Mouse (Mus musculus): Measurements from ENCODE around the gene Theg.

Gene Theg

DNA sequence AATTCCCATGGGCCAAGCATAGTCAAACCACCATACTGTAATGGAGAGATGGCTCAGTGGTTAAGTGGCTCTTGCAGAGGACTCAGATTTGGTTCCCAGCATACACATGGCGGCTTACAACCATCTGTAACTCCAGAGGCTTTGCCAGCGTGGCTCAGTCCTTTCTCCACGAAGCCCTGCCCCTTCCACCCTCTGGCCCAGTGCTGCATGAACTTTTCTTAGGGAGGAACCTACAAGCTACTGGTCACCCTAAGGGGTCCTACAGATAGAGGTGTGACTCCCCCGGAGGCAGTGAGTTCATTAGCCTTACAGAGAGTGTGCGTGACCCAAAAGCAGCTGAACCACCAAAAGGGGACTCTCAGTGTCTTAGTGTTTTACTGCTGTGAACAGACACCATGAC is 30.2 kb downstream of the Theg start:
- DNase-seq (ENCODE audit: low spot score in 2 of 2): no peak

GRCm38 (mm10) chr10:79555238-79555724 is 31.9 kb downstream of the Theg start:
- DNase-seq (ENCODE audit: low spot score in 2 of 2): no peak

DNA sequence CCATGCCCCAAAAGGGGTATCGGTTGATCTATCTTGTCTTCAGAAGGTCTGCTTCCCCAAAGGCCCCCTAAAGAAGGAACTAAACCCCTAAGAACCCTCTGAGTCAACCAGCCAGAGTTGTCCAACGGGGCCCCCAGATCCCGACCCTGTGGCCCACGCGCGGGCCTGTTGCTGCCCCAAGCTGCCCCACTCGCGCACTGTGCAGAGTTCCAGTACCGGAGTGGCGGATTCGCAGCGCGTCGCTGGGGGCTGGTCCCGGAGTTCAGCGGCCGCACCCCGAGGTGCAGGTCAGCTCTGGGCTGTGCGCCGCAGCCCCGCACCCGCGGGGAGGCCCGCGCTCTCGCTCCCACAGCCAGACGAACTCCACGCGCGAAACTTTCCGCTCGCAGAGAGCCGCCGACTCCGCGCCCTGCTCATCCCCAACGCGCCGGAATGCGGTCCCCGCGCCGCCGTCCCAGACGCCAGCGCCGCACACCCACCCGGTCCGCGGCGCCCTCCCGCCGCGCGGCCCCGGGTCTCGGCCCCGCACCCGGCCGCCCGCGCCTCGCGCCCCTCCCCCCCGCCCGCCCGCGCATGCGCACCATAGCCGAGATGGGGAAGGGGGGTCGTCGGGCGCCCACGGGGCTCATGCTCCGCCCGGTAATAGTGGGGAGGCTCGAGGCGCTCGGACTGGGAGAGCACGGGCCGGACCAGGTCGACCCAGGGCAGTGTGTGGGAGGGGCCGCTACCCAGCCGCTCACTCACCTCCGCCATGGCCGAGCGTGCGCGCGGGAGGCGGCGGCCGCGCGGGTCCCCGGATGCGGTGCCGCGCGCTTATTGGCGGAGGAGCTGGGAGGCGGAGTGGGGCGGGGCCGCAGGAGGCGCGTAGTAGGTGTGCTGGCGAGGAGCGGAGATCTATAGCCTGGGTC is 32.5 kb downstream of the Theg start, which contains the start of gene Mier2:
TSS of gene Mier2 (minus strand) at position 870 of the 908 bp plus-strand sequence.
- DNase-seq (ENCODE audit: low spot score in 2 of 2): peak; percentile 40 to 79

DNA sequence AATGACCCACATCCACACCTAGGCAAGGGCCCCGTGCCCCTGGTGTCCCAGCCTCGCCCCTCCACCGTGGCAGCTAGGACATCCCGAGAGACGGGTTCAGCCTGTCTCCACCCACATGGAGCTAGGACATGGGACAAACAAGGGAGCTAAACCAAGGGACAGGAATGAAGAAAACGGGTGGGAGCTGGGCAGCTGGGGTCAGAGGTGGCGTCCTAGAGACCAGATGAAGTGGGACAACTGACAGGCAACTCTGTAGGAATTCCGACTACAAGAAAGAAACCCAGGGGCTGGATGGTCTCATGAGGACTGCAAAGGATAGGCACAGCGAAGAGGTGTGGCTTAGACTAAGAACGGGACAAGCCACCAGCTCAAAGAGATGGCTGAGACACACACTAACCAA is 33.4 kb downstream of the Theg start:
- no peak for DNase-seq (ENCODE audit: low spot score in 2 of 2)

- DNase-seq (ENCODE audit: low spot score in 2 of 2): no peak
These were observed 34.0 kb downstream of the Theg start for GRCm38 (mm10) chr10:79553176-79553575.

- no peak for DNase-seq (ENCODE audit: low spot score in 2 of 2)
These were observed 34.6 kb downstream of the Theg start for GRCm38 (mm10) chr10:79552531-79552930.

DNA sequence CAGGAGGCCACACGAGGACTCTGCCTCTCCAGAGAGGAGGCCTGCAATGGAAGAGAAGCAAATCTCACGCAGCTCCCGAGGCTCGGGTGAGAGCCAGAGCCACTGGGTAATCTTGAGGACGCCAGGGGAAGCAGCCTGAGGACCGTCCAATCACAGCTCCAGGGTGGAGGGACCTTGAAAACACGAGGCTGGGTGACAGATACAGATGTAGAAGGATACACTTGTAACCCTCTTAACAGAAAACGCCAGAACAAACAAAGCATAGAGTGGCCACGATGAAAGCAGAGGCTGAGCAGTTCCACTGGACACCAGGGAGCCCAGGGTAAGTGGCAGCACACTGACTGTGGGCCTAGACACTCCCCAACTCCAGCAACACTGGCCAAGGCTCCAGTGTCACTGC is 36.8 kb downstream of the Theg start:
- no peak for DNase-seq (ENCODE audit: low spot score in 2 of 2)

- DNase-seq (ENCODE audit: low spot score in 2 of 2): peak in 1 of 2 experiments; percentile 1
These were observed 38.0 kb downstream of the Theg start for GRCm38 (mm10) chr10:79548971-79549723.

DNA sequence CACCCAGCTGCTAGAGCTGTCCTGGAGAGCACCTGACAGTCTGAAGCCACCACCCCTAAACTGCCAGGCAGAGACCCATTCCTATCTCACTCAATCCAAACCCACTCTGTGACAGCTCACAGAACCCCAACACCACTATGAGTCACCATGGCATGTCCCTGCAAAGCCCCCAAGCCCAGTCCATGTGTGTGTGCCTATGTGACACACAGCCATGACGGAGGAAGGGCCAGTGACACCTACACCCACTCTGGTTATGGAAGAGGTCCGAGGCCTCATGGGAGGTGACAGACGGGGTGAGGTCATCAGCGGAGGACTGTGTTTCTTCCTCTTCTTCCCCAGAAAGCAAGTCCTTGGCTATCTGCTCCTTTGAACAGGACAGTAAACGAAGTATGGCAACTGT is 38.6 kb downstream of the Theg start:
- DNase-seq (ENCODE audit: low spot score in 2 of 2): no peak

GRCm38 (mm10) chr10:79547148-79547675 is 39.9 kb downstream of the Theg start:
- DNase-seq (ENCODE audit: low spot score in 2 of 2): no peak

DNA sequence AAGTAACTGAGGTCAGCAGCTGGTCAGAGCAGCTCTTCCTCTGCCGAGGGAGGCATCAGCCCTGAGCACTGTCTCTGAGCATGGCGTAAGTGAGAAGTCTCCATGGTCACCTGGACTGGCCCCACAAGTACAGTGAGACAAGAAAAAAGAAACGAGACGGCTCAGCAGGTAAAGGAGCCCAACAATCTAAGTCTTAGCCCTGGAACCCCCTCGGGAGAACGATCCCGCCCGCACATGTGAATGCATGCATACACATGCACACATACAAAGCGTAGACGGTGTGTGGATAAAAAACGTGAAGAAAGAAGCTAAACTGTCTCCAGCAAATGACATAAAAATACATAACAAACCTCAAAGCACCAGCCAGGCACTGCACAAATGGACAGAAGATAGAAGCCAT is 40.6 kb downstream of the Theg start:
- DNase-seq (ENCODE audit: low spot score in 2 of 2): no peak

- DNase-seq (ENCODE audit: low spot score in 2 of 2): no peak
These were observed 41.2 kb downstream of the Theg start for GRCm38 (mm10) chr10:79545891-79546290.

DNA sequence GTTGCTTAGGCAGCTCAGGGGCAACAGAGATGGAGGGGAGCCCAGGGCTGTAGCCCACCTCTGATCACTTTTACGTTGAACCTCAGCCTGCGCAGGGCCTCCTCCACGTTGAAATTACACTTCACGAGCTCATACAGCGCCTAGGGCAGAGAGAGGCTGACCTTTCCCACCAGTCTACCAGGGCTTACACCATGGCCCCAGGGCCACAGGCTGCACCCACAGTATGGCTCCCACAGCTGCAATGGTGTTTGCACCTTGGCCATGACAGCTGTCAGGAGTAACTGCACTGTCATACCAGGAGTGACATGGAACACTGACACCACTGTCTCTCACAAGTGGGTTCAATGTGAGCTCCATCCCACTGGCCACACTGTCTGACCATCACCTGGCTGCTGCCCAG is 42.5 kb downstream of the Theg start:
- no peak for DNase-seq (ENCODE audit: low spot score in 2 of 2)

GRCm38 (mm10) chr10:79543884-79544597 is 43.1 kb downstream of the Theg start:
- DNase-seq (ENCODE audit: low spot score in 2 of 2): no peak

DNA sequence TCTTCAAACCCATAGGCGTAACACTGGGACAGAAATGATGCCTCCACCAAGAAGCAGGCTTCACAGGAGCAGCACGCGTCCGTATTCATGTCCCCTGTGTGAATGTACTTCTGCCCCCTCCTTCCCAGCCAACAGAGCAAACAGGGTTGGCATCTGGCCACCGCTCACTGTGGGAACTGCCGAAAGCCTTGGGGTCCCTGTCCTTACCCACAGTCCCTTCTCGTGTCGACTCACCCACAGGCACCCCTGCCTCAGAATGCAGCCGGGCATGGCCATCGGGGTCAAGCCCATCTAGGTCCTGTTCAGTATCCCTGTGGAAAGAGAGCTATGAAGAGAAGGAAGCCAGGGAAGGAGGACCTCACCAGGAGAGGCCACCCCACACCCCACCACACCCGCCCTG is 45.0 kb downstream of the Theg start:
- no peak for DNase-seq (ENCODE audit: low spot score in 2 of 2)

DNA sequence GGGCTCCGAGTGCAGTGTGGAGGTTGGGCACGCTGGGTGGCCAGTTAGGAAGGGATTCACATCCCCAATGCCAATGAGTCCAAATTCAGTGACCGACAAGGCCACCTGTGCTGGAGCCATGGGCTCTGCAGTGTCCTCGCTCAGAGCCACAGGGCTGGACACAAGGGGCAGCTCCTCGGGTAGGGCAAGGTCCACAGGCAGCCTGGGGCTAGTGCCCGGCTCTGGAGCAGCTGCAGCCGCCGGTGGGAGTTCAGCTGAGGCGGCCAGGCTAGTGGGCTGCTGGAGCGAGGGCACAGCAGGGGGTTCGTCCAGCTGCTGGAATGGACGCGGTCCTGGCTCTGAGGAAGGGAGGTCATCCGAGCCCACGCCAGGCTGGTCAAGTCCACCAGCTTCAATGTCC is 45.6 kb downstream of the Theg start:
- DNase-seq (ENCODE audit: low spot score in 2 of 2): no peak

- DNase-seq (ENCODE audit: low spot score in 2 of 2): no peak
These were observed 46.4 kb downstream of the Theg start for GRCm38 (mm10) chr10:79540746-79541145.

- DNase-seq (ENCODE audit: low spot score in 2 of 2): no peak
These were observed 47.2 kb downstream of the Theg start for GRCm38 (mm10) chr10:79539701-79540495.

DNA sequence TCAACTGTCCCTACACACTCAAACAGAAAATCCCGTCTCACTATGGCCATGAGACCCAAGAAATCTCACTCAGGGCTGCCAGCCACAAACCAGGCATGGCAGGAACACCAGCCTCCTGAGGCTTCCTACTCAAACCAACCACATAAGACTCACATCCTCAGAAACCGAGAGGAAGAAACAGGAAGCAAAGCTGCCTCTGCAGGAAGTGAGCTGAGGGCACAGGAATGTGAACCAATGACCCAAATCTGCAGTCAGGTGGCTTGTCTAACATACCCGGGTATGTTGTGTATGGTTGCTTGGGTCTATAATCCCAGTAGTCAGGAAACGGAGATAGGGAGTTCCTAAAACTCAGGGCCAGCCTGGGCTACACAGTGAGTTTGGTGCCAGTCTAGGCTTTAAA is 48.3 kb downstream of the Theg start:
- no peak for DNase-seq (ENCODE audit: low spot score in 2 of 2)

DNA sequence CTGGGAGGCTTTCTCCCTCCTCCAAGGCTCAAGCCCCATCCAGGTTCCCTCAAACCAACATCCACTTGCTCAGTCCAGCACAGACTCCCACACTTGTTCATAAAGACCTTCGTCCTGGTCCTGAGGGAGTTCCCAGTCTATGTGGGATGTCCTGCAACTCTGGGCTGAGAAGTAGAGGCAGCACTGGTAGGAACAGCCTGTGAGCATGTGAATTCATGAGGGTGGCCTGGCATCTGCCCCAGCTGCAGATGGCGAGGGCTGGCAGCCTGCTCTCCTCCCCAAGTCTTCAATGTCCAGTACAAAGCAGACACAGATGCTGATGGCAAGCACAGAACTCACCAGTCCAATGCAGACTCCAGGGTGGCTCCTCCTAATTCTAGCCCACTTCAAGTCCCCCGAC is 48.8 kb downstream of the Theg start:
- DNase-seq (ENCODE audit: low spot score in 2 of 2): no peak

DNA sequence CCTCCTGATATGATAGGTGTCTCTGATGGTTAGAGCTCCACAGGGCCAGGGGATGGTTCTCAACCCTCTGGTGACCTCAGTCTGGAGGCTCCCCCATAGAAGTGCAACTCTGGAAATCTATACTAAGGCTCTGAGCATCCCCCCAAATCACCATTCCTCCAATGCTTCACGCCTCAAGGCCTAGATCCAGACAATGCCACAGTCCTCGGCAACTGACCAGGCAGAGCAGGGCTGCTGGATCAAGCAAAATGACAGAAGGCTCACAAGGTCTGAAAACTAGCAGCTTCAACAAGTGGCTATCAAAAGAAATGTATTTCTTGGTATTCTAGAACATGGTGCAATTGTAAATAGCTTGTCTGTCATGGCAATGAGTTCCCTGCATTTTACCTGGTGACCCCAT is 49.4 kb downstream of the Theg start:
- DNase-seq (ENCODE audit: low spot score in 2 of 2): no peak

Measured in left cerebral cortex, adult 9 months (tissue).